Mouse (Mus musculus) left cerebral cortex, postnatal 14 days (tissue): Measurements from ENCODE around the gene H13. TPM values are rescaled to one million over a fixed set of nuclear protein-coding genes. Genes with fewer than 3 reads are reported as not detected.

Experiments used
- DNase-seq, 2 experiments: peaks; one replicate each; pipeline ENCODE4 v3.0.0; 2021 to 2022; ENCODE audit warnings: low spot score in 2 of 2, mixed read lengths in 1 of 2
- intact Hi-C: fragments of 180-260 bp; cut with DNase I; formaldehyde crosslinking; loops from one replicate; pipeline ENCODE4 v1.15.1; 2025
- total RNA-seq, 2 experiments: library from RNA; stranded (reverse); gene quantifications; 2 replicates each; pipeline ENCODE4 v1.2.3; 2021

The H13 gene
- total RNA-seq, 2 experiments from 2014 or later: 90.8 to 90.9 TPM

GRCm38 (mm10) chr2:152694708-152695107, 25.4 kb downstream of the H13 start:
- DNase-seq: no peak
- intact Hi-C loops: loop anchor here (5.0 kb wide), 1 partner anchor 48 kb away; no protein-coding TSS in a partner anchor

GRCm38 (mm10) chr2:152696016-152696415, 26.8 kb downstream of the H13 start:
- intact Hi-C loops: loop anchor here (1.0 to 5.0 kb wide), 3 partner anchors 46 to 135 kb away; partner anchors contain the start of gene Bcl2l1
- no peak for DNase-seq

GRCm38 (mm10) chr2:152696476-152697164, 27.4 kb downstream of the H13 start:
- DNase-seq: peak; percentile 92 to 95
- intact Hi-C loops: loop anchor here (1.0 to 5.0 kb wide), 3 partner anchors 46 to 135 kb away; partner anchors contain the start of gene Bcl2l1

- intact Hi-C loops: no loop called here
- no peak for DNase-seq
Measured at GRCm38 (mm10) chr2:152700138-152700537, 30.9 kb downstream of the H13 start.

GRCm38 (mm10) chr2:152700725-152701124, 31.5 kb downstream of the H13 start:
- intact Hi-C loops: no loop called here
- DNase-seq: no peak

GRCm38 (mm10) chr2:152703596-152704255, 34.5 kb downstream of the H13 start:
- DNase-seq: no peak
- intact Hi-C loops: no loop called here

- DNase-seq: no peak
Measured at GRCm38 (mm10) chr2:152704256-152704605, 35.0 kb downstream of the H13 start.

GRCm38 (mm10) chr2:152704811-152705370, 35.6 kb downstream of the H13 start:
- intact Hi-C loops: no loop called here
- DNase-seq: no peak

More at GRCm38 (mm10) chr2:152704256-152704605, 35.0 kb downstream of the H13 start:
- intact Hi-C loops: no loop called here

GRCm38 (mm10) chr2:152705993-152706571, 36.8 kb downstream of the H13 start:
- peak; percentile 48 to 53 for DNase-seq
- intact Hi-C loops: no loop called here

GRCm38 (mm10) chr2:152707186-152707585, 37.9 kb downstream of the H13 start:
- DNase-seq: no peak

GRCm38 (mm10) chr2:152707627-152708026, 38.4 kb downstream of the H13 start:
- intact Hi-C loops: no loop called here
- peak; percentile 73 to 75 for DNase-seq

More at GRCm38 (mm10) chr2:152707186-152707585, 37.9 kb downstream of the H13 start:
- intact Hi-C loops: no loop called here

- no peak for DNase-seq
- intact Hi-C loops: no loop called here
Measured at GRCm38 (mm10) chr2:152709066-152709465, 39.8 kb downstream of the H13 start.

- intact Hi-C loops: no loop called here
- no peak for DNase-seq
Measured at GRCm38 (mm10) chr2:152716241-152716772, 47.0 kb downstream of the H13 start.

GRCm38 (mm10) chr2:152717652-152718051, 48.4 kb downstream of the H13 start:
- DNase-seq: no peak
- intact Hi-C loops: no loop called here

- no peak for DNase-seq
- intact Hi-C loops: no loop called here
Measured at GRCm38 (mm10) chr2:152718076-152718475, 48.8 kb downstream of the H13 start.

GRCm38 (mm10) chr2:152723651-152724331, 54.5 kb downstream of the H13 start:
- DNase-seq: no peak
- intact Hi-C loops: no loop called here

GRCm38 (mm10) chr2:152724332-152724723, 55.1 kb downstream of the H13 start:
- intact Hi-C loops: no loop called here
- DNase-seq: no peak

- no peak for DNase-seq
- intact Hi-C loops: no loop called here
Measured at GRCm38 (mm10) chr2:152725178-152725750, 56.0 kb downstream of the H13 start.

GRCm38 (mm10) chr2:152726213-152726612, 57.0 kb downstream of the H13 start:
- intact Hi-C loops: no loop called here
- no peak for DNase-seq
